Mouse (Mus musculus) myocyte (in vitro differentiated cells): ENCODE data around the gene Acsm3. TPM values are rescaled to one million over a fixed set of nuclear protein-coding genes. Genes with fewer than 3 reads are reported as not detected.

ENCODE experiments used
- H3K27me3 ChIP-seq: one replicate; pipeline ENCODE4 v1.6.1; 2011; ENCODE audit not compliant: control insufficient read depth, insufficient read depth, insufficient read length
- H3K36me3 ChIP-seq: one replicate; pipeline ENCODE4 v1.6.1; 2011; ENCODE audit not compliant: control insufficient read depth, insufficient read depth
- H3K4me2 ChIP-seq: one replicate; pipeline ENCODE4 v1.6.1; 2011; ENCODE audit warnings: low read depth, control low read depth
- H3K4me3 ChIP-seq: one replicate; pipeline ENCODE4 v1.5.1; 2011; ENCODE audit warnings: mild to moderate bottlenecking, control low read depth, moderate library complexity
- H3K79me2 ChIP-seq: one replicate; pipeline ENCODE4 v1.6.1; 2011; ENCODE audit not compliant: control insufficient read depth, insufficient read depth
- H3ac ChIP-seq: one replicate; pipeline ENCODE4 v1.6.1; 2011; ENCODE audit not compliant: control insufficient read depth, insufficient read length
- CEBPB ChIP-seq: IDR thresholded peaks from 2 replicates; pipeline ENCODE4 v1.6.1; 2011; ENCODE audit warnings: mild to moderate bottlenecking, moderate library complexity; ENCODE audit not compliant: poor library complexity, insufficient read depth, severe bottlenecking
- E2F4 ChIP-seq: IDR thresholded peaks from one replicate; pipeline ENCODE4 v1.6.1; 2011; ENCODE audit warnings: mild to moderate bottlenecking, control low read depth, moderate library complexity; ENCODE audit not compliant: insufficient read depth
- MAX ChIP-seq: IDR thresholded peaks from one replicate; pipeline ENCODE4 v1.6.1; 2011; ENCODE audit warnings: low read depth, mild to moderate bottlenecking, control low read depth
- MYOD1 ChIP-seq, 3 experiments: IDR thresholded peaks; one replicate each; pipeline ENCODE4 v1.6.1; 2011; ENCODE audit warnings: control low read depth in 2 of 3, low read depth in 2 of 3, mild to moderate bottlenecking in 2 of 3, moderate library complexity in 1 of 3; ENCODE audit not compliant: insufficient read length in 2 of 3, control insufficient read depth in 1 of 3
- MYOG ChIP-seq, 3 experiments: IDR thresholded peaks; one replicate each; pipeline ENCODE4 v1.6.1; 2011; ENCODE audit warnings: control low read depth in 2 of 3, low read depth in 2 of 3, mild to moderate bottlenecking in 2 of 3; ENCODE audit not compliant: insufficient read length in 2 of 3, control insufficient read depth in 1 of 3, insufficient read depth in 1 of 3
- POLR2A ChIP-seq: IDR thresholded peaks from one replicate; pipeline ENCODE4 v1.6.1; 2011; ENCODE audit warnings: low read depth, mild to moderate bottlenecking, control low read depth, moderate library complexity; ENCODE audit not compliant: insufficient read length
- POLR2AphosphoS2 ChIP-seq: IDR thresholded peaks from one replicate; pipeline ENCODE4 v1.6.1; 2011; ENCODE audit warnings: low read depth, control low read depth; ENCODE audit not compliant: insufficient read length
- REST ChIP-seq: IDR thresholded peaks from one replicate; pipeline ENCODE4 v1.6.1; 2011; ENCODE audit warnings: mild to moderate bottlenecking, control low read depth, moderate library complexity; ENCODE audit not compliant: insufficient read depth, insufficient read length
- SRF ChIP-seq: IDR thresholded peaks from one replicate; pipeline ENCODE4 v1.6.1; 2011; ENCODE audit warnings: low read depth; ENCODE audit not compliant: control insufficient read depth, insufficient read length
- TCF12 ChIP-seq: IDR thresholded peaks from one replicate; pipeline ENCODE4 v1.6.1; 2011; ENCODE audit warnings: mild to moderate bottlenecking, control low read depth; ENCODE audit not compliant: poor library complexity, insufficient read depth, severe bottlenecking
- TCF3 ChIP-seq: IDR thresholded peaks from one replicate; pipeline ENCODE4 v1.6.1; 2011; ENCODE audit warnings: low read depth, control low read depth; ENCODE audit not compliant: insufficient read length
- USF1 ChIP-seq: IDR thresholded peaks from one replicate; pipeline ENCODE4 v1.6.1; 2011; ENCODE audit warnings: low read depth, mild to moderate bottlenecking, control low read depth, moderate library complexity
- polyA plus RNA-seq: library from polyadenylated mRNA; unstranded; fragments of >200 nt; fragmentation: generic; extraction: Trizol; gene quantifications from one replicate; pipeline ENCODE4 v1.2.1, GENCODE M21; 2012; ENCODE audit warnings: missing spikeins

The Acsm3 gene
- polyA plus RNA-seq, 1 experiment = 0.04 TPM

DNA sequence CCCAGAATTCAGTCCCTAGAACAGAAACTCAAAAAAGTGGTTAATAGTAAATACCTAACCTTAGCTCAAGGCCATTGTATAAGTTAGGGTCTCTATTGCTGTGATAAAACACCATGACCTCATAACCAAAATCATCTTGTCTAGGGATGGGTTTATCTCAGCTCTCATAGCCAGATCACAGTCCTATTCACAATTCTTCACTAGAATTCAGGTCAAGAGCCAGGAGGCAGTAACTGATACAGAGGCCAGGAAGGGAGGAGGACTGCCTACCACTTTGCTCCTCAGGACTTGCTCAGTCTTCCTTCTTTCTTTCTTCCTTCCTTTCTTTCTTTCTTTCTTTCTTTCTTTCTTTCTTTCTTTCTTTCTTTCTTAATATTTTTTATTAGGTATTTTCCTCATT is 34.6 kb downstream of the Acsm3 start:
- H3K27me3 ChIP-seq = no peaks in the 10 kb centered on the region
- peaks cover 8% of the 10 kb centered on the region for H3K79me2 ChIP-seq
- no peaks in the 10 kb centered on the region for H3K36me3 ChIP-seq
- H3K4me2 ChIP-seq = peak overlapping the region; percentile 78
- TF ChIP-seq TCF3 = no peak
- TF ChIP-seq E2F4 = no peak
- TF ChIP-seq POLR2AphosphoS2 = no peak
- no peak for TF ChIP-seq POLR2A
- no peak for TF ChIP-seq MAX
- no peak for TF ChIP-seq MYOG (IDR thresholded peaks at IDR 0.05; ENCODE audit: control insufficient read depth in 1 of 3, insufficient read depth in 1 of 3, insufficient read length in 2 of 3, low read depth in 2 of 3)
- TF ChIP-seq TCF12 = no peak
- TF ChIP-seq USF1 = no peak
- no peak for TF ChIP-seq SRF
- TF ChIP-seq REST = no peak
- no peak for TF ChIP-seq MYOD1 (IDR thresholded peaks at IDR 0.05; ENCODE audit: control insufficient read depth in 1 of 3, insufficient read length in 2 of 3, low read depth in 2 of 3)
- peak overlapping the region; percentile 96 for H3K4me3 ChIP-seq
- H3ac ChIP-seq = no peak overlapping the region

DNA sequence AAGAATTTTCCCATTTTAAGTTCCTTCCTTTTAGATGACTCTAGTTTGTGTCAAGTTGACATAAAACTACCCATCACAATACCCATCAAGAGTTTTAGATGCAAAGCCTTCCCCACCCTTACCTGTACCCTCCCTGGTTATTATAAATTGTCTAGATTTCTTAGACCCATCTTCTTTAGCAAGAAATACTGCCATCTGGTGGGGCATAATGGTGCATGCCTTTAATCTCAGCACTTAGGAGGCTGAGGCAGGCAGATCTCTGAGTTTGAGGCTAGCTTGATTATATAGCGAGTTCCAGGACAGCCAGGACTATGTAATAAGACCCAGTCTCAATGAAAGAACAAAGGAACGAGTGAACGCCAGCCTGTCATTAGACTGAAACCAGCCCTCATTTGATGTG is 39.8 kb downstream of the Acsm3 start:
- Histone ChIP-seq H3K27me3 (no peaks in the 10 kb centered on the region), H3K36me3 (peaks cover 7% of the 10 kb centered on the region), H3K4me3 (no peak overlapping the region), H3K4me2 (no peak overlapping the region), H3ac (no peak overlapping the region), H3K79me2 (no peaks in the 10 kb centered on the region)
- TF ChIP-seq CEBPB (no peak), USF1 (no peak)

DNA sequence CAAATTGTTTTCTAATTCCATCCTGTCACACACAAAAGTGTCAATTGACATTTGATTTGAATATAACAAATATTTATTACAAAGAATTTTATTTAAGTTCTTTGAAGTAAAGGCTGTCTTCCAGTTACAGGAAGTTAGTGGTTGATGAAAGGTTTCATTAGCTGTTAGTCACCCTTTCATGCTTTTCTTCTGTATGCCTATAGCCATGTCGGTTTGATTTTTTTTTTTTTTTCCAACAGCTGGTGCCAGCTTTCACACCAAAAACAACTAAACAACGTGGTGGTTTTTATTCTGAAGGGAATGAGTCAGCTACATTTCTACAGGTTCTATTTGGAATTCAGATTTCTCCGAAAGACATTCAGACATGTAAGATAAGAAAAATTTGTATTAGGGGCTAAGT is 40.3 kb downstream of the Acsm3 start:
- Histone ChIP-seq H3K36me3 (peaks cover 7% of the 10 kb centered on the region), H3K79me2 (no peaks in the 10 kb centered on the region), H3K4me3 (no peak overlapping the region), H3K4me2 (no peak overlapping the region), H3ac (no peak overlapping the region), H3K27me3 (no peaks in the 10 kb centered on the region)
- TF ChIP-seq SRF (no peak), POLR2A (no peak), MYOD1 (IDR thresholded peaks at IDR 0.05; ENCODE audit: control insufficient read depth in 1 of 3, insufficient read length in 2 of 3, low read depth in 2 of 3) (no peak), POLR2AphosphoS2 (no peak), MAX (no peak), MYOG (IDR thresholded peaks at IDR 0.05; ENCODE audit: control insufficient read depth in 1 of 3, insufficient read depth in 1 of 3, insufficient read length in 2 of 3, low read depth in 2 of 3) (no peak), TCF3 (no peak), TCF12 (no peak), USF1 (no peak), REST (no peak), CEBPB (no peak), E2F4 (no peak)

DNA sequence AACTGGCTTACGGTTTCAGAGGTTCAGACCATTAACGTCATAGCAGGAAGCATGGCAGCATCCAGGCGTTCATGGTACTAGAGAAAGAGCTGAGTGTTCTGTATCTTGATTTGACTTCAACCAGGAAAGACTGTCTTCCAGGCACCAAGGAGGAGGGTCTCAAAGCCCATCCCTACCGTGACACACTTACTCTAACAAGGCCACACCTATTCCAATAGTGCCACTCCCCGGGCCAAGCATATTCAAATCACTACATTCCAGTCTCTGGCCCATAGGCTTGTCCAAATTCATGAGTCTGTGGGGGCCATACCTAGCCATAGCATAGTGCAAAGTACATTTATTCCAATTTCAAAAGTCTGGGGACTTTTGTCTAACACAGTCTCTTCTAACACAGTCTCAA is 46.7 kb downstream of the Acsm3 start:
- TF ChIP-seq MYOG (IDR thresholded peaks at IDR 0.05; ENCODE audit: control insufficient read depth in 1 of 3, insufficient read depth in 1 of 3, insufficient read length in 2 of 3, low read depth in 2 of 3) (no peak), MAX (no peak), TCF3 (no peak), USF1 (no peak), MYOD1 (IDR thresholded peaks at IDR 0.05; ENCODE audit: control insufficient read depth in 1 of 3, insufficient read length in 2 of 3, low read depth in 2 of 3) (no peak), CEBPB (no peak), REST (no peak), SRF (no peak), TCF12 (no peak), POLR2A (no peak), POLR2AphosphoS2 (no peak), E2F4 (no peak)
- no peaks in the 10 kb centered on the region for H3K27me3 ChIP-seq
- H3ac ChIP-seq = no peak overlapping the region
- H3K36me3 ChIP-seq = peaks cover 20% of the 10 kb centered on the region
- H3K4me2 ChIP-seq = no peak overlapping the region
- H3K4me3 ChIP-seq = no peak overlapping the region
- H3K79me2 ChIP-seq = no peaks in the 10 kb centered on the region

DNA sequence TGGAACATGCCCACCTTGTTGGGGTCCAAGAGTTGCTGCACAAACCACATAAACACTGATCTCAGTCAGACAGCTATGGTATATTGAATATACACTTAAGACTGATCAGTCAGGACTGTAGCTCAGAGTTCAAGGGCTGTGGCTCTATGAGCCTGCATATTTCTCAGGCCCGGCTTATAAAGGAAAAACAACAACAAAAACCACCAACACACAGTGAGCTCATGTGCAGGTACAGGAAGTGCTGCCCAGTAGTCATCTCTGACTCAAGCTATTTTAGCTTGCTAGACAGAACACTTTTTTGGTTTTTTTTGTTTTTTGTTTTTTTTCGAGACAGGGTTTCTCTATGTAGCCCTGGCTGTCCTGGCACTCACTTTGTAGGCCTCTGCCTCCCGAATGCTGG is 48.0 kb downstream of the Acsm3 start:
- TF ChIP-seq SRF = no peak
- no peak for TF ChIP-seq TCF3
- TF ChIP-seq POLR2AphosphoS2 = no peak
- TF ChIP-seq REST = no peak
- TF ChIP-seq TCF12 = no peak
- no peak for TF ChIP-seq MAX
- no peak for TF ChIP-seq E2F4
- no peak for TF ChIP-seq MYOD1 (IDR thresholded peaks at IDR 0.05; ENCODE audit: control insufficient read depth in 1 of 3, insufficient read length in 2 of 3, low read depth in 2 of 3)
- no peak for TF ChIP-seq POLR2A
- TF ChIP-seq CEBPB = no peak
- no peak for TF ChIP-seq MYOG (IDR thresholded peaks at IDR 0.05; ENCODE audit: control insufficient read depth in 1 of 3, insufficient read depth in 1 of 3, insufficient read length in 2 of 3, low read depth in 2 of 3)
- no peak for TF ChIP-seq USF1
- Histone ChIP-seq H3ac (no peak overlapping the region), H3K27me3 (no peaks in the 10 kb centered on the region), H3K4me2 (no peak overlapping the region), H3K36me3 (peaks cover 16% of the 10 kb centered on the region), H3K79me2 (no peaks in the 10 kb centered on the region), H3K4me3 (no peak overlapping the region)
